Comparison of ENCODE assay signal across 15 mouse cellular contexts in genomic region chr6:73182006-73182405, GRCm38 (mm10).
"Had no signal": no experiment of that assay in that cellular context is flagged by ENCODE, and none has a peak within 500 bp of the region (broad histone marks: within the 10 kb centered on the region; RNA-seq: fewer than 3 reads in every experiment).

No protein-coding gene starts in this region.

- H3K9me3 ChIP-seq: limb, embryonic 15.5 days; liver, embryonic 12.5 days; neural tube, embryonic 13.5 days; stomach, embryonic 15.5 days had no signal

- ATAC-seq: intestine, postnatal 0 days; liver, embryonic 12.5 days had no signal

- H3K36me3 ChIP-seq: limb, embryonic 15.5 days; liver, embryonic 12.5 days; neural tube, embryonic 13.5 days; stomach, embryonic 15.5 days had no signal

- H3K27me3 ChIP-seq: limb, embryonic 15.5 days; liver, embryonic 12.5 days; neural tube, embryonic 13.5 days; stomach, embryonic 15.5 days had no signal

- H3K4me2 ChIP-seq: limb, embryonic 15.5 days; liver, embryonic 12.5 days; lung, embryonic 14.5 days; neural tube, embryonic 13.5 days; stomach, embryonic 15.5 days had no signal

- H3K9ac ChIP-seq: limb, embryonic 15.5 days; liver, embryonic 12.5 days; lung, embryonic 14.5 days; neural tube, embryonic 13.5 days; stomach, embryonic 15.5 days had no signal

- DNase-seq: kidney, adult 8-10 months; lung, embryonic 14.5 days; lung, postnatal 10 days; lung, postnatal 4 days; midbrain, embryonic 14.5 days; retina, postnatal 1 day; right cerebral cortex, postnatal 4 days; spleen, adult 18-20 months; thymus, adult 2 months; thymus, postnatal 25 days had no signal

- H3K4me3 ChIP-seq: limb, embryonic 15.5 days; liver, embryonic 12.5 days; neural tube, embryonic 13.5 days; stomach, embryonic 15.5 days had no signal

- H3K4me1 ChIP-seq: limb, embryonic 15.5 days; liver, embryonic 12.5 days; stomach, embryonic 15.5 days had no signal

- H3K27ac ChIP-seq: limb, embryonic 15.5 days; liver, embryonic 12.5 days; neural tube, embryonic 13.5 days; stomach, embryonic 15.5 days had no signal
